Mouse (Mus musculus) right cerebral cortex, postnatal 36 days (tissue): ENCODE measurements around the gene Hamp2.
"Not testable (repeated sequence)": the region's sequence is repeated elsewhere in the genome, so short reads cannot be mapped to it uniquely, and the experiment has no call there.

Experiments
- DNase-seq, 2 experiments: peaks; one replicate each; pipeline ENCODE4 v3.0.0; 2022; ENCODE audit warnings: low spot score in 2 of 2, mixed read lengths in 1 of 2

The Hamp2 gene

GRCm38 (mm10) chr7:30924581-30924980 lies at the start of gene Hamp2:
TSS of gene Hamp2 (minus strand) at chr7:30924681.
- not testable (repeated sequence) for DNase-seq

GRCm38 (mm10) chr7:30973501-30974289 lies 49.2 kb upstream of the Hamp2 start, which contains the start of gene Fam187b:
TSS of gene Fam187b (plus strand) at chr7:30973790.
- peak in 1 of 2 experiments; percentile 41 for DNase-seq

- DNase-seq = no peak
Measured at GRCm38 (mm10) chr7:30973251-30973500, 48.7 kb upstream of the Hamp2 start, which contains the start of gene Lsr. TSS of gene Lsr (minus strand) at chr7:30973464.

- DNase-seq = no peak
Measured at GRCm38 (mm10) chr7:30972426-30973250, 48.2 kb upstream of the Hamp2 start.

GRCm38 (mm10) chr7:30971901-30972300 lies 47.4 kb upstream of the Hamp2 start:
- no peak for DNase-seq

GRCm38 (mm10) chr7:30969174-30969573 lies 44.7 kb upstream of the Hamp2 start:
- no peak for DNase-seq

- no peak for DNase-seq
Measured at GRCm38 (mm10) chr7:30968611-30969010, 44.1 kb upstream of the Hamp2 start.

GRCm38 (mm10) chr7:30966657-30967056 lies 42.2 kb upstream of the Hamp2 start:
- DNase-seq = no peak

GRCm38 (mm10) chr7:30965677-30966076 lies 41.2 kb upstream of the Hamp2 start:
- no peak for DNase-seq

- DNase-seq = no peak
Measured at GRCm38 (mm10) chr7:30964366-30964765, 39.9 kb upstream of the Hamp2 start.

- no peak for DNase-seq
Measured at GRCm38 (mm10) chr7:30962862-30963261, 38.4 kb upstream of the Hamp2 start.

GRCm38 (mm10) chr7:30959786-30960349 lies 35.4 kb upstream of the Hamp2 start:
- no peak for DNase-seq

- no peak for DNase-seq
Measured at GRCm38 (mm10) chr7:30958866-30959487, 34.5 kb upstream of the Hamp2 start.

- no peak for DNase-seq
Measured at GRCm38 (mm10) chr7:30958109-30958865, 33.8 kb upstream of the Hamp2 start.

GRCm38 (mm10) chr7:30957367-30957783 lies 32.9 kb upstream of the Hamp2 start:
- DNase-seq = peak; percentile 81 to 88

- DNase-seq = peak; percentile 74 to 77
Measured at GRCm38 (mm10) chr7:30956756-30957366, 32.4 kb upstream of the Hamp2 start, which contains the start of gene Usf2. TSS of gene Usf2 (minus strand) at chr7:30956803.

- no peak for DNase-seq
Measured at GRCm38 (mm10) chr7:30956357-30956751, 31.9 kb upstream of the Hamp2 start.

- DNase-seq = peak; percentile 55 to 68
Measured at GRCm38 (mm10) chr7:30955584-30956356, 31.3 kb upstream of the Hamp2 start.

GRCm38 (mm10) chr7:30954971-30955520 lies 30.6 kb upstream of the Hamp2 start:
- no peak for DNase-seq

- DNase-seq = no peak
Measured at GRCm38 (mm10) chr7:30954036-30954435, 29.6 kb upstream of the Hamp2 start.
